17 mouse cellular contexts compared by ENCODE assay signal in the genomic region with DNA sequence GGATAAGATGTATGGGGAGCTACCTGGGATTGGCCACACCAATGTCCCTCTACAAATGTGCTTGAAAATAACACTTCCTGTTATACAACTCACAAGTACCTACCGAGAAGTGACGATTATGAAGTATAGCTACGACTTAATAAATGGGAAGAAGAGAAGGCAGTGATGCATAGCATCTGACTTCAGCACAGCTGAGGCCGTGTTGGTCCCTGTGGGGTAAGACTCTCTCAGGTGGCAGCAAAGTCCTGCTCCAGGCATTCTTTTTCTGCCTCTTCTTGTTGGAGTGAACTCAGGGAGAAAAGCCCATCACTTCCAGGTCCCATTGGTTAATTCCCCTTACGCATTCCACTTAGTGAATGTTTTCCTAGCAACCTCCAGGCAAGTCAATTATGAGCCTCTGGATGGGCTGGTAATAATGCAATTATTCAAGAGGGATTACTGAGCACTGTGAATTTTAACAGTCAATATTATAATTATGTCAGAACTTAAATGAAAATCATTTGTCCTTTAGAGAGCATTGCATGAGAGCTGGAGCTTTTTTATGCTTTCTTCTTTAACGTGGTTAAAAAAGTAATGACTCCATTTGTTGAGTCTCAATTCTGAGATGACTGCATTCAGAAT.
"Had no signal": no experiment of that assay in that cellular context is flagged by ENCODE, and none has a peak within 500 bp of the region (broad histone marks: within the 10 kb centered on the region; RNA-seq: fewer than 3 reads in every experiment).

No protein-coding gene starts in this region.

- H3K4me3 ChIP-seq: layer of hippocampus, adult 2 months; limb, embryonic 10.5 days; limb, embryonic 13.5 days; liver, embryonic 12.5 days; liver, embryonic 15.5 days; lung, embryonic 15.5 days; midbrain, embryonic 12.5 days had no signal

- H3K9me3 ChIP-seq: limb, embryonic 10.5 days; limb, embryonic 13.5 days; liver, embryonic 12.5 days; liver, embryonic 15.5 days; lung, embryonic 15.5 days; midbrain, embryonic 12.5 days had no signal

- H3K4me2 ChIP-seq: limb, embryonic 13.5 days; liver, embryonic 12.5 days; liver, embryonic 15.5 days; lung, embryonic 15.5 days; midbrain, embryonic 12.5 days had no signal

- H3K9ac ChIP-seq: limb, embryonic 13.5 days; liver, embryonic 12.5 days; liver, embryonic 15.5 days; lung, embryonic 15.5 days; midbrain, embryonic 12.5 days had no signal

- H3K4me1 ChIP-seq: limb, embryonic 10.5 days; limb, embryonic 13.5 days; liver, embryonic 12.5 days; liver, embryonic 15.5 days; lung, embryonic 15.5 days; midbrain, embryonic 12.5 days had no signal

- ATAC-seq: liver, embryonic 12.5 days had no signal

- H3K27ac ChIP-seq: kidney, postnatal 0 days; layer of hippocampus, adult 2 months; limb, embryonic 10.5 days; limb, embryonic 13.5 days; liver, embryonic 12.5 days; liver, embryonic 15.5 days; lung, embryonic 15.5 days; midbrain, embryonic 12.5 days had no signal

- H3K36me3 ChIP-seq: limb, embryonic 10.5 days; limb, embryonic 13.5 days; liver, embryonic 12.5 days; liver, embryonic 15.5 days; lung, embryonic 15.5 days; midbrain, embryonic 12.5 days had no signal

- H3K27me3 ChIP-seq: limb, embryonic 13.5 days; liver, embryonic 12.5 days; liver, embryonic 15.5 days; lung, embryonic 15.5 days; midbrain, embryonic 12.5 days had no signal

- DNase-seq: kidney, adult 2 months; kidney, postnatal 25 days; layer of hippocampus, adult 9-11 months; liver; lung, adult 18-20 months; lung, postnatal 10 days; lung, postnatal 36 days; thymus, adult 18-20 months; thymus, postnatal 36 days had no signal
